21 mouse cellular contexts compared by ENCODE assay signal in the genomic region with DNA sequence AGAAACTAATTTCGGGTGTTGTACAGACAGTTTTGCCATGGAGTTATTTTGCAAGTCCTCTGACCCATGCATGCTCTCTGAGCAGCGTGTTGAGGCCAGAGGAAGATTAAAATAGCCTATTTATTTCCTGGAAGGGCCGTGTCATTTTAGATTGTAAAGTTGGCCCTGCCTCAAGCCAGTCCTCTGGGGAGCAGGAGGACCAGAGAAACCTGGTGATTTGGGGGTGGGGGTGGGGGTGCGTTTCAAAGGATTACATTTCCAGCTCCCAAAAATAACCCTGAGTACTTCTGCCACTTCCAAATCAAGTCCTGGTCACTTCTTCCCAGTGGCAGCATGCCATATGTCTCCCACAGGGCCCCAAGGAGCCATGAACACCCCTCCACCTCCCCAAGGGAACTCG. TPM values are rescaled to one million over a fixed set of nuclear protein-coding genes. Genes with fewer than 3 reads are reported as not detected.
DNase-seq lines count a peak whose midpoint lies in the region; TF ChIP-seq lines count a peak whose summit lies in the region.
"Had no signal": no experiment of that assay in that cellular context is flagged by ENCODE, and none has a peak within 500 bp of the region (broad histone marks: within the 10 kb centered on the region; RNA-seq: fewer than 3 reads in every experiment).

No protein-coding gene starts in this region.

- intact Hi-C loops in heart, adult 2 months (cut with DNase I) = loop anchor here (5.0 kb wide), 2 partner anchors 60 to 210 kb away; a partner anchor contains a TSS
- intact Hi-C loops in heart, postnatal 14 days (cut with DNase I) = loop anchor here (5.0 kb wide), 2 partner anchors 65 to 210 kb away; a partner anchor contains a TSS

- 0 out of 2 replicates have a peak, but pooled peaks have one; percentile 48 for TF ChIP-seq EP300 in heart, adult 2 months (IDR thresholded peaks at IDR 0.05; ENCODE audit: insufficient read depth, low read depth, low read length)

- no peaks in the 10 kb centered on the region for H3K79me2 ChIP-seq in heart, adult 2 months (replicated peaks; ENCODE audit: control insufficient read depth, insufficient read depth, low read length)

- no peaks in the 10 kb centered on the region for H3K27me3 ChIP-seq in heart, adult 2 months (ENCODE audit: control insufficient read depth, insufficient read depth, low read length)
- H3K27me3 ChIP-seq in heart, embryonic 10.5 days (ENCODE audit: insufficient read depth, poor library complexity, severe bottlenecking) = peaks cover 22% of the 10 kb centered on the region

- H3K4me3 ChIP-seq in heart, adult 2 months = no peak overlapping the region
- H3K4me3 ChIP-seq in heart, embryonic 10.5 days = no peak overlapping the region
- H3K4me3 ChIP-seq: embryonic facial prominence, embryonic 10.5 days; erythroblast, embryonic 14.5 days; kidney, embryonic 15.5 days; limb, embryonic 15.5 days; neural tube, embryonic 13.5 days had no signal

- H3K27ac ChIP-seq in heart, adult 2 months = peak overlapping the region; percentile 75
- H3K27ac ChIP-seq in heart, embryonic 10.5 days = no peak overlapping the region
- H3K27ac ChIP-seq: embryonic facial prominence, embryonic 10.5 days; hindbrain, postnatal 0 days; kidney, embryonic 15.5 days; limb, embryonic 15.5 days; neural tube, embryonic 13.5 days had no signal

- TF ChIP-seq CTCF in heart, adult 2 months (IDR thresholded peaks at IDR 0.05) = no peak

- DNase-seq in heart, adult 2 months = peak; percentile 45 to 65
- no peak for DNase-seq in heart, embryonic 10.5 days (ENCODE audit: low spot score)
- peak; percentile 72 for DNase-seq in adipocyte (ENCODE audit: low spot score)
- DNase-seq in heart, adult 8-10 months (ENCODE audit: low spot score) = peak; percentile 45
- peak; percentile 34 to 52 for DNase-seq in heart, postnatal 14 days
- DNase-seq in embryo, embryonic 9.5 days (ENCODE audit: extremely low spot score) = no peak
- DNase-seq in kidney, adult 8-10 months = no peak
- no peak for DNase-seq in kidney, adult 18-20 months
- DNase-seq: lung, adult 18-20 months; right cerebral cortex, postnatal 25 days; thymus, adult 18-20 months had no signal

- no peaks in the 10 kb centered on the region for H3K9me3 ChIP-seq in heart, embryonic 10.5 days
- H3K9me3 ChIP-seq: embryonic facial prominence, embryonic 10.5 days; kidney, embryonic 15.5 days; limb, embryonic 15.5 days; neural tube, embryonic 13.5 days had no signal

- 10% methylated on average over 5 of the region's 5 CpGs for WGBS in heart, adult 2 months
- 54% methylated on average over 5 of the region's 5 CpGs for WGBS in heart, embryonic 10.5 days

- H3K36me3 ChIP-seq in heart, adult 2 months (ENCODE audit: control insufficient read depth, insufficient read depth, low read length) = peaks cover 5% of the 10 kb centered on the region
- no peaks in the 10 kb centered on the region for H3K36me3 ChIP-seq in heart, embryonic 10.5 days
- H3K36me3 ChIP-seq: embryonic facial prominence, embryonic 10.5 days; G1E; kidney, embryonic 15.5 days; limb, embryonic 15.5 days; neural tube, embryonic 13.5 days had no signal

- no peak for TF ChIP-seq POLR2A in heart, adult 2 months (IDR thresholded peaks at IDR 0.05; ENCODE audit: insufficient read depth, low read depth, low read length)

- no peak overlapping the region; the same call in 1 of the 2 replicates for H3K9ac ChIP-seq in heart, adult 2 months (ENCODE audit: low read depth, low read length)
- H3K9ac ChIP-seq: kidney, embryonic 15.5 days; limb, embryonic 15.5 days; neural tube, embryonic 13.5 days had no signal

- peaks cover 6% of the 10 kb centered on the region for H3K4me1 ChIP-seq in heart, adult 2 months (ENCODE audit: control insufficient read depth, insufficient read depth, low read length)
- H3K4me1 ChIP-seq in heart, embryonic 10.5 days = peaks cover 16% of the 10 kb centered on the region; the same call in 1 of the 2 replicates
- H3K4me1 ChIP-seq: neural tube, embryonic 13.5 days had no signal

RNA-seq across cellular contexts. Expression of a gene that starts 1.1 kb away (rescaled TPM):
- total RNA-seq in heart, adult 2 months (2021) = 100 to 1,000 TPM; 177 to 189 TPM
- polyA plus RNA-seq in heart, adult 2 months (2012; rRNA removed) = 52.7 and 117 TPM in 2 replicates
- polyA plus RNA-seq in heart, embryonic 10.5 days (2016; fragmentation: Nextera tagmentation; extraction: Ambion mirVana) = 28.8 and 32.6 TPM in 2 replicates
- total RNA-seq in heart, adult 8-10 months (2022) = 100 to 1,000 TPM; 135 to 199 (median 160) TPM
- total RNA-seq in heart, postnatal 14 days (2021) = 100 to 1,000 TPM; 334 to 382 TPM
- total RNA-seq: G1E had no signal
- polyA plus RNA-seq: erythroblast, embryonic 14.5 days; G1E had no signal

RNA-seq across cellular contexts. Expression of a gene that starts 2.2 kb away (rescaled TPM):
- total RNA-seq in heart, adult 2 months (2021) = not detected
- not detected in 2 replicates for polyA plus RNA-seq in heart, adult 2 months (2012; rRNA removed)
- not detected in 2 replicates for polyA plus RNA-seq in heart, embryonic 10.5 days (2016; fragmentation: Nextera tagmentation; extraction: Ambion mirVana)
- not detected for total RNA-seq in heart, adult 8-10 months (2022)
- total RNA-seq in heart, postnatal 14 days (2021) = not detected
- total RNA-seq: G1E; hindbrain, postnatal 0 days; layer of hippocampus, adult 8-10 months had no signal
- polyA plus RNA-seq: embryonic facial prominence, embryonic 10.5 days; erythroblast, embryonic 14.5 days; forebrain, embryonic 16.5 days; G1E; gonadal fat pad, adult 2 months; hindbrain, postnatal 0 days; kidney, embryonic 15.5 days; limb, embryonic 15.5 days; neural tube, embryonic 13.5 days had no signal

RNA-seq across cellular contexts. Expression of a gene that starts 57.1 kb away (rescaled TPM):
- 100 to 1,000 TPM; 203 to 226 TPM for total RNA-seq in heart, adult 2 months (2021)
- polyA plus RNA-seq in heart, adult 2 months (2012; rRNA removed) = 70.9 and 127 TPM in 2 replicates
- polyA plus RNA-seq in heart, embryonic 10.5 days (2016; fragmentation: Nextera tagmentation; extraction: Ambion mirVana) = 86.5 and 121 TPM in 2 replicates
- total RNA-seq in heart, adult 8-10 months (2022) = 100 to 1,000 TPM; 204 to 236 (median 226) TPM
- 100 to 1,000 TPM; 204 to 214 TPM for total RNA-seq in heart, postnatal 14 days (2021)

Comparison
In these comparisons a context has a peak if more than half of its experiments do, and no peak if none do; other contexts are left out.
1. DNase-seq: peak in heart, adult 2 months (2 of 2), adipocyte (single experiment), heart, adult 8-10 months (single experiment) and heart, postnatal 14 days (2 of 2); none in heart, embryonic 10.5 days (single experiment), embryo, embryonic 9.5 days (single experiment), kidney, adult 8-10 months (0 of 2) and kidney, adult 18-20 months (single experiment).